Mouse (Mus musculus) hindbrain, embryonic 11.5 days (tissue): ENCODE data around the gene Tssk3. TPM values are rescaled to one million over a fixed set of nuclear protein-coding genes. Genes with fewer than 3 reads are reported as not detected.
A peak's percentile ranks its signal among the peaks of the same experiment; 100 is the strongest.

Experiments used
- ATAC-seq: fragments of 200-750 bp; cut with Nextera tagmentation; 2 replicates; pipeline ENCODE4 v1.8.0; 2017; ENCODE audit warnings: mild to moderate bottlenecking, moderate TSS enrichment, moderate library complexity; ENCODE audit not compliant: low FRiP score
- DNase-seq: peaks from one replicate; pipeline ENCODE4 v3.0.0-alpha.2; 2015; ENCODE audit warnings: low spot score
- H3K27ac ChIP-seq: fragments of 300-500 bp; sonication (generic); 2 replicates; pipeline ENCODE4 v1.5.1; 2014; ENCODE audit warnings: mild to moderate bottlenecking, low read depth, low read length
- H3K27me3 ChIP-seq: fragments of 300-500 bp; sonication (generic); 2 replicates; pipeline ENCODE4 v1.6.1; 2014; ENCODE audit warnings: mild to moderate bottlenecking, low read length, moderate library complexity, mixed read lengths; ENCODE audit not compliant: control insufficient read depth, insufficient read depth
- H3K36me3 ChIP-seq: fragments of 300-500 bp; sonication (generic); 2 replicates; pipeline ENCODE4 v1.6.1; 2014; ENCODE audit warnings: mild to moderate bottlenecking, low read length, moderate library complexity, mixed read lengths; ENCODE audit not compliant: control insufficient read depth, insufficient read depth
- H3K4me1 ChIP-seq: fragments of 300-500 bp; sonication (generic); replicated peaks from 2 replicates; pipeline ENCODE4 v1.6.1; 2014; ENCODE audit warnings: low read length, mixed read lengths; ENCODE audit not compliant: control insufficient read depth, insufficient read depth
- H3K4me2 ChIP-seq: fragments of 300-500 bp; sonication (generic); replicated peaks from 2 replicates; pipeline ENCODE4 v1.6.1; 2014; ENCODE audit warnings: mild to moderate bottlenecking, low read depth, low read length
- H3K4me3 ChIP-seq: fragments of 300-500 bp; sonication (generic); 2 replicates; pipeline ENCODE4 v1.5.1; 2014; ENCODE audit warnings: low read depth, low read length
- H3K9ac ChIP-seq: fragments of 300-500 bp; sonication (generic); 2 replicates; pipeline ENCODE4 v1.6.1; 2014; ENCODE audit warnings: low read depth, low read length
- H3K9me3 ChIP-seq: fragments of 300-500 bp; sonication (generic); 2 replicates; pipeline ENCODE4 v1.6.1; 2016; ENCODE audit warnings: low read length; ENCODE audit not compliant: control insufficient read depth
- WGBS: fragments of 180-500 bp; shearing (Covaris S2); extraction: QIAGEN DNeasy Blood & Tissue Kit; methylation state at CpG from one replicate; pipeline ENCODE4 v1.1.7; 2014; 5-methylcytosine and 5-hydroxymethylcytosine counted together
- polyA plus RNA-seq: library from polyadenylated mRNA; unstranded; fragments of >200 nt; fragmentation: Nextera tagmentation; extraction: Ambion mirVana; gene quantifications from 2 replicates; pipeline ENCODE4 v1.2.1, GENCODE M21; 2014

Gene Tssk3
- polyA plus RNA-seq, 1 experiment from 2014 or later: not detected

GRCm38 (mm10) chr4:129513891-129514290 lies 23.1 kb upstream of the Tssk3 start:
- H3K9ac ChIP-seq: peak overlapping the region; percentile 100
- ATAC-seq: peak; percentile 36
- H3K27ac ChIP-seq: peak overlapping the region; percentile 99
- H3K4me2 ChIP-seq: peak overlapping the region; percentile 78
- no peaks in the 10 kb centered on the region for H3K27me3 ChIP-seq
- peak; percentile 70 for DNase-seq
- peaks cover 3% of the 10 kb centered on the region; the same call in 1 of the 2 replicates for H3K36me3 ChIP-seq
- peak overlapping the region; percentile 100 for H3K4me3 ChIP-seq
- H3K4me1 ChIP-seq: peaks cover 14% of the 10 kb centered on the region
- H3K9me3 ChIP-seq: no peaks in the 10 kb centered on the region
- 0% methylated on average over 16 of the region's 57 CpGs for WGBS

- peak within 1 kb of the TSS; percentile 100 for H3K4me3 ChIP-seq
- WGBS: 6% methylated on average over 37 of the region's 47 CpGs
- peaks cover 14% of the 10 kb centered on the region for H3K4me1 ChIP-seq
- peaks cover 3% of the 10 kb centered on the region; the same call in 1 of the 2 replicates for H3K36me3 ChIP-seq
- peak within 1 kb of the TSS; percentile 78 for H3K4me2 ChIP-seq
- peak; percentile 93 for DNase-seq
- H3K27ac ChIP-seq: peak within 1 kb of the TSS; percentile 99
- no peaks in the 10 kb centered on the region for H3K9me3 ChIP-seq
- peak within 1 kb of the TSS; percentile 100 for H3K9ac ChIP-seq
- no peaks in the 10 kb centered on the region for H3K27me3 ChIP-seq
- ATAC-seq: peak; percentile 83
These were observed 22.4 kb upstream of the Tssk3 start, which contains the start of gene Marcksl1 for GRCm38 (mm10) chr4:129513086-129513767. Marcksl1 (plus strand) TSS chr4:129513581.

- H3K36me3 ChIP-seq: peaks cover 2% of the 10 kb centered on the region; the same call in 1 of the 2 replicates
- WGBS: 23% methylated on average over 6 of the region's 6 CpGs
- peaks cover 14% of the 10 kb centered on the region for H3K4me1 ChIP-seq
- ATAC-seq (no peak), DNase-seq (peak; percentile 62)
- H3K27ac ChIP-seq: peak overlapping the region; percentile 84
- H3K9me3 ChIP-seq: no peaks in the 10 kb centered on the region
- H3K4me3 ChIP-seq: no peak overlapping the region
- 0 out of 2 replicates have a peak overlapping the region, but pooled peaks have one; percentile 6 for H3K4me2 ChIP-seq
- no peaks in the 10 kb centered on the region for H3K27me3 ChIP-seq
- peak overlapping the region; percentile 37; the same call in 1 of the 2 replicates for H3K9ac ChIP-seq
These were observed 20.7 kb upstream of the Tssk3 start for GRCm38 (mm10) chr4:129511413-129512096.

GRCm38 (mm10) chr4:129510723-129511412 lies 20.0 kb upstream of the Tssk3 start:
- Histone ChIP-seq H3K36me3 (no peaks in the 10 kb centered on the region), H3K4me3 (no peak overlapping the region), H3K27ac (peak overlapping the region; percentile 84), H3K9ac (no peak overlapping the region), H3K9me3 (no peaks in the 10 kb centered on the region), H3K4me1 (peaks cover 14% of the 10 kb centered on the region), H3K27me3 (no peaks in the 10 kb centered on the region), H3K4me2 (no peak overlapping the region)
- ATAC-seq (no peak), DNase-seq (peak; percentile 29)
- WGBS: 36% methylated on average over 6 of the region's 6 CpGs

GRCm38 (mm10) chr4:129509650-129510049 lies 18.8 kb upstream of the Tssk3 start:
- DNase-seq (no peak), ATAC-seq (no peak)
- no peak overlapping the region for H3K27ac ChIP-seq
- no peaks in the 10 kb centered on the region for H3K9me3 ChIP-seq
- H3K4me3 ChIP-seq: no peak overlapping the region
- H3K36me3 ChIP-seq: no peaks in the 10 kb centered on the region
- H3K9ac ChIP-seq: no peak overlapping the region
- 63% methylated on average over 3 of the region's 3 CpGs for WGBS
- H3K27me3 ChIP-seq: no peaks in the 10 kb centered on the region
- no peak overlapping the region for H3K4me2 ChIP-seq
- peaks cover 14% of the 10 kb centered on the region for H3K4me1 ChIP-seq

- 73% methylated on average over 15 of the region's 15 CpGs for WGBS
These were observed 18.2 kb upstream of the Tssk3 start for GRCm38 (mm10) chr4:129508834-129509600.

GRCm38 (mm10) chr4:129508237-129508515 lies 17.4 kb upstream of the Tssk3 start:
- Histone ChIP-seq H3K9ac (no peak overlapping the region), H3K27ac (no peak overlapping the region), H3K27me3 (no peaks in the 10 kb centered on the region), H3K36me3 (no peaks in the 10 kb centered on the region), H3K4me1 (peaks cover 14% of the 10 kb centered on the region), H3K9me3 (no peaks in the 10 kb centered on the region), H3K4me3 (no peak overlapping the region), H3K4me2 (no peak overlapping the region)
- no peak for DNase-seq
- 74% methylated on average over 3 of the region's 3 CpGs for WGBS
- no peak for ATAC-seq

More at GRCm38 (mm10) chr4:129508834-129509600, 18.2 kb upstream of the Tssk3 start:
- no peaks in the 10 kb centered on the region for H3K27me3 ChIP-seq
- peaks cover 14% of the 10 kb centered on the region for H3K4me1 ChIP-seq
- H3K9me3 ChIP-seq: no peaks in the 10 kb centered on the region
- H3K27ac ChIP-seq: no peak overlapping the region
- DNase-seq (no peak), ATAC-seq (no peak)
- H3K9ac ChIP-seq: no peak overlapping the region
- no peak overlapping the region for H3K4me3 ChIP-seq
- no peaks in the 10 kb centered on the region for H3K36me3 ChIP-seq
- H3K4me2 ChIP-seq: no peak overlapping the region

- Histone ChIP-seq H3K9ac (no peak overlapping the region), H3K4me3 (no peak overlapping the region), H3K4me2 (no peak overlapping the region), H3K4me1 (peaks cover 14% of the 10 kb centered on the region), H3K27ac (no peak overlapping the region), H3K9me3 (no peaks in the 10 kb centered on the region), H3K27me3 (no peaks in the 10 kb centered on the region), H3K36me3 (no peaks in the 10 kb centered on the region)
- DNase-seq: no peak
- WGBS: 68% methylated on average over 9 of the region's 10 CpGs
- no peak for ATAC-seq
These were observed 16.8 kb upstream of the Tssk3 start for GRCm38 (mm10) chr4:129507434-129508236.
